Mouse (Mus musculus) stomach, embryonic 15.5 days (tissue): ENCODE measurements around the gene Il22ra1. TPM values are rescaled to one million over a fixed set of nuclear protein-coding genes. Genes with fewer than 3 reads are reported as not detected.
"Not testable (repeated sequence)": the region's sequence is repeated elsewhere in the genome, so short reads cannot be mapped to it uniquely, and the experiment has no call there.

Source experiments
- ATAC-seq: fragments of 200-750 bp; cut with Nextera tagmentation; 2 replicates; pipeline ENCODE4 v1.8.0; 2017; ENCODE audit warnings: low read depth, moderate number of reproducible peaks, moderate TSS enrichment; ENCODE audit not compliant: insufficient read depth, low FRiP score
- H3K27ac ChIP-seq: fragments of 300-500 bp; sonication (generic); 2 replicates; pipeline ENCODE4 v1.5.1; 2015; ENCODE audit warnings: mild to moderate bottlenecking, inconsistent platforms
- H3K27me3 ChIP-seq: fragments of 300-500 bp; sonication (generic); replicated peaks from 2 replicates; pipeline ENCODE4 v1.6.1; 2015; ENCODE audit warnings: inconsistent platforms
- H3K36me3 ChIP-seq: fragments of 300-500 bp; sonication (generic); 2 replicates; pipeline ENCODE4 v1.6.1; 2015; ENCODE audit warnings: inconsistent platforms
- H3K4me1 ChIP-seq: fragments of 300-500 bp; sonication (generic); 2 replicates; pipeline ENCODE4 v1.6.1; 2015; ENCODE audit warnings: inconsistent platforms
- H3K4me2 ChIP-seq: fragments of 300-500 bp; sonication (generic); 2 replicates; pipeline ENCODE4 v1.6.1; 2015; ENCODE audit warnings: mild to moderate bottlenecking, inconsistent platforms
- H3K4me3 ChIP-seq: fragments of 300-500 bp; sonication (generic); replicated peaks from 2 replicates; pipeline ENCODE4 v1.5.1; 2015; ENCODE audit warnings: inconsistent platforms
- H3K9ac ChIP-seq: fragments of 300-500 bp; sonication (generic); 2 replicates; pipeline ENCODE4 v1.6.1; 2015; ENCODE audit warnings: inconsistent platforms
- H3K9me3 ChIP-seq: fragments of 300-500 bp; sonication (generic); 2 replicates; pipeline ENCODE4 v1.6.1; 2016; ENCODE audit warnings: inconsistent platforms
- WGBS: fragments of 180-500 bp; shearing (Covaris S2); methylation state at CpG from one replicate; pipeline ENCODE4 v1.1.7; 2015; 5-methylcytosine and 5-hydroxymethylcytosine counted together
- polyA plus RNA-seq: library from polyadenylated mRNA; unstranded; fragments of >200 nt; fragmentation: Nextera tagmentation; extraction: Ambion mirVana; gene quantifications from 2 replicates; pipeline ENCODE4 v1.2.1, GENCODE M21; 2015

Gene Il22ra1
- polyA plus RNA-seq, 1 experiment from 2014 or later, result 2.0 TPM

GRCm38 (mm10) chr4:135704016-135704415, 24.0 kb upstream of the Il22ra1 start:
- no peak for ATAC-seq
- Histone ChIP-seq H3K36me3 (no peaks in the 10 kb centered on the region), H3K27ac (no peak overlapping the region), H3K4me3 (no peak overlapping the region), H3K4me1 (no peaks in the 10 kb centered on the region), H3K27me3 (no peaks in the 10 kb centered on the region), H3K9me3 (no peaks in the 10 kb centered on the region), H3K4me2 (no peak overlapping the region), H3K9ac (no peak overlapping the region)
- 55% methylated on average over 6 of the region's 6 CpGs for WGBS

DNA sequence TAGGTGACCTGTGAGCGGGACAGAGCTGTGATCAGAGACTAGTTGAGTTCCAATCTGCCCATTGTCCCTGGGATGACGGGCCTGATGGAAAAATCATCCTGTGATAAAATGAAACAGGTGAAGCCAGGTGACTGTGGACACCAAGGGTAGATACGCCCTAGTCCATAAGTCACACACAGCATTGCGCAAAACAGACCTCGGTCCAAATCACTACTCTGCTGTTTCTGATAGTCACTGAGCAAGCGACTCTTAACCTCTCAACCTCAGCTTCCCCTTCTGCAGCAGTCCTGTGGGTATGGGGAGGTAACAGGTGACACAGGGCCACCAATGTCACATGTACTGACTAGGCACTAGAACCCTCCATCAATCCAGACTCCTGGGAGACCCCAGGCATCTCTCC, 21.9 kb upstream of the Il22ra1 start:
- H3K4me2 ChIP-seq, result no peak overlapping the region
- no peaks in the 10 kb centered on the region for H3K27me3 ChIP-seq
- ATAC-seq, result no peak
- H3K27ac ChIP-seq, result no peak overlapping the region
- no peaks in the 10 kb centered on the region for H3K4me1 ChIP-seq
- H3K4me3 ChIP-seq, result no peak overlapping the region
- no peak overlapping the region for H3K9ac ChIP-seq
- no peaks in the 10 kb centered on the region for H3K36me3 ChIP-seq
- WGBS, result 93% methylated on average over 6 of the region's 6 CpGs
- H3K9me3 ChIP-seq, result no peaks in the 10 kb centered on the region

DNA sequence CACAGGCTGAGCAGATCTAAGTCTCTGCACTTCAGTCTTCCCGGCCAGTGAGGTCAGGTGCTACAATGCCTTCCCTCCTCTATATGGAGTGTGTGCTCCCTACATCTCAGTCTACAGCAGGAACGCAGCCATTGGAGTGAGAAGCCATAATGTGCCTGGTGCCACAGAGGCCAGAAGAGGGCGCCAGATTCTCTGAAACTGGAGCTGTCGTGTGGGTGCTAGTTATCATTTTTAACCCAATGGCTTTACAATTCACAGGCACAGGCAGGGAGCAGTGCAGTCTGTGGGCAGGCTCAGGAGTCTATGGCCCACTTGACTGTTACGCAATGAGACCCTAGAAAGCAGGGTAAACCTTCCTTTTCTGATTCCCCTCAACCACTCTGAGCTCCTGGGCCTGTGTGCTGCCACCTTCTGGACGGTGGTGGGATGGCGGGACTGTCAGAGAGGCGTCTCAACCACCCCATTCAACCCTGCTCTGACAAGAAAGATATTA, 18.9 kb upstream of the Il22ra1 start:
- Histone ChIP-seq H3K4me3 (no peak overlapping the region), H3K27ac (no peak overlapping the region), H3K4me1 (no peaks in the 10 kb centered on the region), H3K36me3 (no peaks in the 10 kb centered on the region), H3K4me2 (peak overlapping the region; percentile 43), H3K9ac (no peak overlapping the region), H3K9me3 (no peaks in the 10 kb centered on the region), H3K27me3 (no peaks in the 10 kb centered on the region)
- WGBS, result 12% methylated on average over 8 of the region's 8 CpGs
- peak; percentile 30; the same call in 1 of the 2 replicates for ATAC-seq

GRCm38 (mm10) chr4:135709621-135710020, 18.4 kb upstream of the Il22ra1 start:
- no peak overlapping the region for H3K27ac ChIP-seq
- no peak overlapping the region for H3K4me2 ChIP-seq
- no peaks in the 10 kb centered on the region for H3K9me3 ChIP-seq
- H3K9ac ChIP-seq, result no peak overlapping the region
- no peaks in the 10 kb centered on the region for H3K36me3 ChIP-seq
- ATAC-seq, result no peak
- WGBS, result 74% methylated on average over 11 of the region's 11 CpGs
- no peak overlapping the region for H3K4me3 ChIP-seq
- H3K4me1 ChIP-seq, result no peaks in the 10 kb centered on the region
- H3K27me3 ChIP-seq, result no peaks in the 10 kb centered on the region

GRCm38 (mm10) chr4:135710392-135710791, 17.6 kb upstream of the Il22ra1 start:
- no peak overlapping the region for H3K4me2 ChIP-seq
- H3K9me3 ChIP-seq, result no peaks in the 10 kb centered on the region
- H3K27me3 ChIP-seq, result no peaks in the 10 kb centered on the region
- no peak overlapping the region for H3K9ac ChIP-seq
- ATAC-seq, result no peak
- no peaks in the 10 kb centered on the region for H3K36me3 ChIP-seq
- no peak overlapping the region for H3K4me3 ChIP-seq
- H3K27ac ChIP-seq, result no peak overlapping the region
- WGBS, result 70% methylated on average over 3 of the region's 3 CpGs
- no peaks in the 10 kb centered on the region for H3K4me1 ChIP-seq

GRCm38 (mm10) chr4:135714776-135715175, 13.2 kb upstream of the Il22ra1 start:
- no peak overlapping the region for H3K9ac ChIP-seq
- H3K4me2 ChIP-seq, result no peak overlapping the region
- WGBS, result 79% methylated on average over 8 of the region's 8 CpGs
- no peaks in the 10 kb centered on the region for H3K4me1 ChIP-seq
- no peak for ATAC-seq
- no peaks in the 10 kb centered on the region for H3K36me3 ChIP-seq
- no peaks in the 10 kb centered on the region for H3K9me3 ChIP-seq
- H3K27ac ChIP-seq, result no peak overlapping the region
- H3K27me3 ChIP-seq, result no peaks in the 10 kb centered on the region
- no peak overlapping the region for H3K4me3 ChIP-seq

- H3K9me3 ChIP-seq, H3K36me3 ChIP-seq, H3K27ac ChIP-seq, H3K4me3 ChIP-seq, ATAC-seq, H3K9ac ChIP-seq, H3K4me1 ChIP-seq, H3K27me3 ChIP-seq, H3K4me2 ChIP-seq: not testable (repeated sequence)
- 96% methylated on average over 11 of the region's 11 CpGs for WGBS
These were observed 11.5 kb upstream of the Il22ra1 start for GRCm38 (mm10) chr4:135716438-135716837.

DNA sequence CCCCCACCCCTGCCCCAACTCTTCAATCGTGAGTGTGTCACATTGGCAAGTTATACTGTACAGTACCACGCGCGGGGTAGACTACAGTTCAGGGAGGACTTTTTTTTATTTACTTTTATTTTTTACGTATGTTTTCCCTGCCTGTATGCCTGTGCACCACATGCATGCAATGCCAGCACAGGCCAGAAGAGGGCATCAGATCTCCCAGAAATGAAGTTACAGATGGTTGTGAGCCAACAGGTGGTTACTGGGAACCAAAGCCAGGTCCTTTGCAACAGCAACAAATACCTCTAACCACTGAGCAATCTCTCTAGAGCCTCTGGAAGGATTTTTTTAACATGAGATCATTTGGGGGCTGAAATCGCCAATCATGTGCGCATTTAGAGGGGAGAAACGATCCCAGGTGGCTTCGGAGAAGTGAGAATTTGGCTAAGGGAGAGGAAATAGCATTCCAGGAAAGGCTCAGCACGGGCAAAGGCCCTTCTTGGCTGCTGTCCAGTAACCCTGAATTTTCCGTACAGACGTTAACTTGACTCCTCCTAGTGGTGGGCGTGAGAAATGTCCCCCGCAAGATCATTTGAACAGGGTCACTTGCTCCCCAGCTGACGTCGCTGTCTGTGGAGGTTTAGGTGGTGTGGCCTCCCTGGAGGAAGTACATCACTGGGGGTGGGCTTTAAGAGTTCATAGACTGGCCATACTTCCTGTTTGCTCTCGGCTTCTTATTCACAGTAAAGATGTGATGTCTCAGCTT, 5.3 kb upstream of the Il22ra1 start:
- Histone ChIP-seq H3K9ac (no peak overlapping the region), H3K4me2 (no peak overlapping the region), H3K4me3 (no peak overlapping the region), H3K27me3 (no peaks in the 10 kb centered on the region), H3K36me3 (no peaks in the 10 kb centered on the region), H3K27ac (no peak overlapping the region), H3K4me1 (peaks cover 11% of the 10 kb centered on the region; the same call in 1 of the 2 replicates), H3K9me3 (no peaks in the 10 kb centered on the region)
- ATAC-seq, result no peak
- WGBS, result 67% methylated on average over 17 of the region's 17 CpGs

DNA sequence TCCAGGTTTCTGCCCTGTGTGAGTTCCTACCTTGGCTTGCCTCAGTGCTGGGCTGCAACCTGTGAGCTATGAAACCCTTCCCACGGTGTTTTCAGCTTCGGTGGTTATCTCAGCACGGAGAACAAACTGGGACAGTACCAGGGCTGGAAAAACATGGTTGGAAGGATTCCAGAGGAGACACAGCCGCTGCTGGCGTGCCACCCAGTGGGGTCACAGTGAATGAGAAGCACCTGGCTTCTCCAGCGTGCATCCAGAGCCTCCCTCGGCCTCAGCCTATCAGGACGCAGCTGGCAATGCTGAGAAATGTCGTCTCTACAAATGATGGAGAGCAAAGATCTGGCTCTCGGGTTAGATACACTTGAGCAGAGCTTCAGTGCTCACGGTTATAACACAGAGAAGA, 1.6 kb upstream of the Il22ra1 start:
- ATAC-seq, result no peak
- 52% methylated on average over 11 of the region's 11 CpGs for WGBS
- H3K4me2 ChIP-seq, result no peak overlapping the region
- no peaks in the 10 kb centered on the region for H3K9me3 ChIP-seq
- peaks cover 17% of the 10 kb centered on the region; the same call in 1 of the 2 replicates for H3K4me1 ChIP-seq
- H3K36me3 ChIP-seq, result no peaks in the 10 kb centered on the region
- no peaks in the 10 kb centered on the region for H3K27me3 ChIP-seq
- no peak overlapping the region for H3K4me3 ChIP-seq
- no peak overlapping the region for H3K27ac ChIP-seq
- no peak overlapping the region for H3K9ac ChIP-seq

DNA sequence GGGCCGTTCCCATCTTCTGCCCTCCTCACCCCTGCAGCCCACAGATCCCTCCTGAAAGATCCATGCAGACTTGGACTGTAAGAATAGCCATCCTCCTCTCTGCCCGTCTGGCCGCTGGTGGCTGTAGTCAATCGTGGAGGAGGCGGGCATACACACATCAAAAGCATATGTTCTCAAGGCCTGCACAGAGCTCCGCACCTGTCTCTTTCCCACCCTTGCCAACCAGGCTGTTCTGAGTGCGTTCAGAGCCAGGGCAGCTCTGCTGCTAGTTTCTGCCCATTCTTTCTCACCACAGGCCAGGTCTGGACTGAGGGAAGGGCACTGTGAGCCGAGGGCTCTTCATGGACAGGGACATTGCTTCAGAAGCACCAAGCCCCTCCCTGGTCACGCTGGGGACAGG, 2.2 kb downstream of the Il22ra1 start:
- ATAC-seq, result peak; percentile 44; the same call in 1 of the 2 replicates
- 0 out of 2 replicates have a peak, but pooled peaks cover 7% of the 10 kb centered on the region for H3K36me3 ChIP-seq
- peaks cover 5% of the 10 kb centered on the region; the same call in 1 of the 2 replicates for H3K9me3 ChIP-seq
- 70% methylated on average over 9 of the region's 9 CpGs for WGBS
- H3K27ac ChIP-seq, result peak overlapping the region; percentile 58
- H3K4me3 ChIP-seq, result no peak overlapping the region
- H3K4me2 ChIP-seq, result peak overlapping the region; percentile 45; the same call in 1 of the 2 replicates
- H3K9ac ChIP-seq, result no peak overlapping the region
- no peaks in the 10 kb centered on the region for H3K27me3 ChIP-seq
- H3K4me1 ChIP-seq, result peaks cover 17% of the 10 kb centered on the region; the same call in 1 of the 2 replicates

DNA sequence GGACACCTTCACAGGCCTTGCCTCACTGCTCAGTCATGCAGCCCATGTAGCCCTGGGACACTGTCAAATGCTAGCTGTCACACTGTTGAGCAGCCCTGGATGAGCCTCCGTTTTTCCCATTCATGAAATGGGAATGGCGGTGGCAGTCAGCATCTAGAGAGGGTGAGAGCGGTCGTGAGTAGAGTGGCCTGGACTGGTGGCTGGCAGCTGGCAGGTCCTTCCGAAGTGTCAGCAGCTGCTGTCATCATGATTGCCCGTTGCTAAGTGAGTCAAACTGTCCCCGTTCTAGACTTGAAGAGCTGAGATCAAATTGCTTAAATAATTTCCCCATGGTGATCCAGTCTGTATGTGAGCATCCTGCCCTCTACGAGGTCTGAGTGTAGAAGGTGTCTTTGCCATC, 3.0 kb downstream of the Il22ra1 start:
- 0 out of 2 replicates have a peak overlapping the region, but pooled peaks have one; percentile 12 for H3K4me2 ChIP-seq
- H3K4me1 ChIP-seq, result peaks cover 17% of the 10 kb centered on the region; the same call in 1 of the 2 replicates
- 0 out of 2 replicates have a peak overlapping the region, but pooled peaks have one; percentile 17 for H3K27ac ChIP-seq
- no peak overlapping the region for H3K4me3 ChIP-seq
- H3K9ac ChIP-seq, result no peak overlapping the region
- H3K27me3 ChIP-seq, result no peaks in the 10 kb centered on the region
- 0 out of 2 replicates have a peak, but pooled peaks cover 7% of the 10 kb centered on the region for H3K36me3 ChIP-seq
- ATAC-seq, result no peak
- WGBS, result 73% methylated on average over 8 of the region's 8 CpGs
- H3K9me3 ChIP-seq, result peaks cover 7% of the 10 kb centered on the region; the same call in 1 of the 2 replicates

DNA sequence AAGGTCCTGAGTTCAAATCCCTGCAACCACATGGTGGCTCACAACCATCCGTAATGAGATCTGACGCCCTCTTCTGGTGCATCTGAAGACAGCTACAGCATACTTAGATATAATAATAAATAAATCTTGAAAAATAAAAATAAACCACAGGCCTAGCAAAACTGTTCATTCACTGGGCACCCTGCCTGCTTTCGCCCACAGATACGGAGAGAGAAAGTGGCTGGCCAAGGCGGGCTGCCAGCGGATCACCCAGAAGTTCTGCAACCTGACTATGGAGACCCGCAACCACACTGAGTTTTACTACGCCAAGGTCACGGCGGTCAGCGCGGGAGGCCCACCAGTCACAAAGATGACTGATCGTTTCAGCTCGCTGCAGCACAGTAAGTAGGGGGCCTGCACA, 5.9 kb downstream of the Il22ra1 start:
- Histone ChIP-seq H3K4me3 (no peak overlapping the region), H3K9me3 (peaks cover 7% of the 10 kb centered on the region; the same call in 1 of the 2 replicates), H3K4me1 (0 out of 2 replicates have a peak, but pooled peaks cover 2% of the 10 kb centered on the region), H3K9ac (no peak overlapping the region), H3K27ac (no peak overlapping the region), H3K36me3 (0 out of 2 replicates have a peak, but pooled peaks cover 7% of the 10 kb centered on the region), H3K4me2 (no peak overlapping the region), H3K27me3 (no peaks in the 10 kb centered on the region)
- ATAC-seq, result no peak
- 96% methylated on average over 14 of the region's 14 CpGs for WGBS
